Mouse (Mus musculus): ENCODE data around the gene Sft2d2.

GRCm38 (mm10) chr1:165160723-165161405 is 33.4 kb downstream of the Sft2d2 start, which contains the start of gene Tbx19:
- no peak for TF ChIP-seq CTCF (IDR thresholded peaks at IDR 0.05; ENCODE audit: control insufficient read depth, insufficient read depth, insufficient read length)
- TF ChIP-seq USF1 (IDR thresholded peaks at IDR 0.05; ENCODE audit: low read depth), result no peak
- TF ChIP-seq MYOG (IDR thresholded peaks at IDR 0.05; ENCODE audit: control insufficient read depth, extremely low read depth, insufficient read length), result no peak
- TF ChIP-seq CEBPB (IDR thresholded peaks at IDR 0.05; ENCODE audit: low read depth), result no peak
- no peak for TF ChIP-seq MAX (IDR thresholded peaks at IDR 0.05)
- TF ChIP-seq FOSL1 (IDR thresholded peaks at IDR 0.05; ENCODE audit: insufficient read depth, low read length, poor library complexity, severe bottlenecking), result no peak

Measured in C2C12 (cell line).